Mouse (Mus musculus): ENCODE results near the gene Slc35e2.
"Not testable (repeated sequence)": the region's sequence is repeated elsewhere in the genome, so short reads cannot be mapped to it uniquely, and the experiment has no call there.

The Slc35e2 gene

DNA sequence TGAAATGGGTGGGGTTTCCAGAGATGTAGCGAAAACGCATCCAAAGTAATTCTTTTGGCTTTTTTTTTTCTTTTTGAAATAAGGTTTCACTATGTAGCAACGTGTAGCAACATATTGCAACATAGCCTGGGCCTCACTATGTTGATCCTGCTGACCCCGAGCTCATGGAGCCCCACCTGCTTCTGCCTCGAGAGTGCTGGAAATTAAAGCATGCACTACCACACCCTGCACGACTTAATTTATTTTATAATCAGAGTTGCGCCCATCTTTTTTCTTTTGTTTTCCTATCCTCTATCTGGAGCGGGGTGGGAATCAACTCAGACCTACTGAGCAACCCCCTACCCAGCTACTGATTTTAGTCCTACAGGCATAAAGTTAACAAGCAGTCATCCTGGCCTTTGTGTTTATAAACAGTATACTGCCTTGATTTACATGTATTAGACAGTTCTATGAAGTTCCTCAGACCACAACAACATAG lies 68.4 kb downstream of the Slc35e2 start:
- DNase-seq (ENCODE audit: inconsistent ontology term) = no peak

DNA sequence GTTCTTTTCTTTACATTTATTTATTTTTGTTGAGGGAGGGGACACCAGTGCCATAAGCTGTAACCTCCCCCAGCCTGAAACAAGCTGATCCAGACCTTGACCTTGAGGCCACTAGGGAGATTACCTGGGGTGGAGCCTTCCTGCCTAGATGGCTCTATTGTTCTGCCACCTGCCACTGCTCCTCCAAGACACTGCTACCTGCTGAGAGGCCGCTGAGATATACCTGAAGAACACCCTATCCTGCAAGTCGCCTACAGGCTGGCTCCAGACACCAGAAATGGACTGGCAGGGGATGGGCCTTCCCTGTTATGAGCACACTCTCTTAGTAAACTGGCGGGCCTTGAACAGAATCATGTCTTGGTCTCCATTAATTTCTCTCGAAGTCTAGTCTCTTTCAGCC lies 69.0 kb downstream of the Slc35e2 start:
- DNase-seq (ENCODE audit: inconsistent ontology term) = not testable (repeated sequence)

DNA sequence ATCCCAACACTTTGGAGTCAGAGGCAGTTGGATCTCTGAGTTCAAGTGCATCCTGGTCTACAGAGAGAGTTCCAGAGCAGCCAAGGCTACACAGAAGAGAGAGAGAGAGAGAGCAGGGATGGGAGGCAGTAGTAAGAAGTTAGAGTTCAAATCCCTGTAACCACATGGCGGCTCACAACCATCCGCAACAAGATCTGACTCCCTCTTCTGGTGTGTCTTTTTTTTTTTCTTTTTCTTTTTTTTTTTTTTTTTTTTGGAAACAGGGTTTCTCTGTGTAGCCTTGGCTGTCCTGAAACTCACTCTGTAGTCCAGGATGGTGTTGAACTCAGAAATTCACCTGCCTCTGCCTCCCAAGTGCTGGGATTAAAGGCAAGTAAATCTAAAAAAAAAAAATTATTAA lies 70.9 kb downstream of the Slc35e2 start:
- DNase-seq (ENCODE audit: inconsistent ontology term) = no peak

Data from Muller cell, postnatal 12 days (primary cell).